Mouse (Mus musculus) spleen, adult 2 months (tissue): ENCODE measurements around the gene Cphx3.
"Not testable (repeated sequence)": the region's sequence is repeated elsewhere in the genome, so short reads cannot be mapped to it uniquely, and the experiment has no call there.

ENCODE experiments used
- CTCF ChIP-seq: fragments of 200-500 bp; IDR thresholded peaks from 2 replicates; pipeline ENCODE4 v1.5.1; 2011; ENCODE audit warnings: mild to moderate bottlenecking, inconsistent platforms; ENCODE audit not compliant: insufficient read depth, insufficient read length, insufficient replicate concordance; ENCODE audit errors: extremely low read depth
- POLR2A ChIP-seq: fragments of 200-500 bp; IDR thresholded peaks from 2 replicates; pipeline ENCODE4 v1.6.1; 2011; ENCODE audit warnings: low read depth, low read length, inconsistent platforms

DNA sequence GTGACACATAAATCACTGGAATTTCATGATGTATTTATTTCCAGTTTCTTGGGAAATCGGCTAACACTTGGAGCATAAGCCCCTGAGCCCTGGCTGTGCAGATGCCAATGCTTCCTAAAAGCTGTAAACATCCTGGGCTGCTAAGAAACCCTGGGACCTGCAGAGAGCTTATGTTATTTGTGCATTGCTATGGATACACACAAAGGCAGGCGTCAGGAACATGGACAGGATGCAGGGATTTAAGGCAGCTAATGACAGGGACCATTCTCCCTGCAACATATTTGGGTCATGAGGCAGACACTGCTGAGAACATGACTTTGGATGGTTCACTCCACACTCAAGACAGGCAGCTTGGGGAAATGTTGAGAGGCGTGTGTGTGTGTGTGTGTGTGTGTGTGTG lies 115.8 kb downstream of the Cphx3 start:
- TF ChIP-seq CTCF, POLR2A: not testable (repeated sequence)
